Mouse (Mus musculus): Measurements from ENCODE around the gene Gm11541.

- TF ChIP-seq POLR2A (IDR thresholded peaks at IDR 0.05; ENCODE audit: low read depth, low read length), result peak; percentile 89
- no peak for TF ChIP-seq JUND (conservative IDR thresholded peaks at IDR 0.05; ENCODE audit: low read depth, low read length)
- TF ChIP-seq MXI1 (IDR thresholded peaks at IDR 0.05; ENCODE audit: low read depth, low read length), result peak; percentile 67
- 0 out of 2 replicates have a peak, but pooled peaks have one; percentile 12 for TF ChIP-seq MYC (IDR thresholded peaks at IDR 0.05; ENCODE audit: low read depth, low read length)
- TF ChIP-seq USF1 (IDR thresholded peaks at IDR 0.05; ENCODE audit: low read depth, low read length), result no peak
- TF ChIP-seq MAZ (IDR thresholded peaks at IDR 0.05; ENCODE audit: low read depth, low read length), result no peak
- TF ChIP-seq EP300 (IDR thresholded peaks at IDR 0.05; ENCODE audit: low read length), result no peak
- TF ChIP-seq BHLHE40 (IDR thresholded peaks at IDR 0.05; ENCODE audit: low read depth, low read length), result no peak; the same call in 1 of the 2 replicates
- TF ChIP-seq SIN3A (IDR thresholded peaks at IDR 0.05; ENCODE audit: low read length), result peak; percentile 20; the same call in 1 of the 2 replicates
Observed at GRCm38 (mm10) chr11:94676754-94677606, 27.3 kb downstream of the Gm11541 start, which contains the start of gene Xylt2.

All from CH12.LX (cell line).